Mouse (Mus musculus): Measurements from ENCODE around the gene Pdzk1ip1. TPM values are rescaled to one million over a fixed set of nuclear protein-coding genes. Genes with fewer than 3 reads are reported as not detected.

The Pdzk1ip1 gene
- polyA plus RNA-seq, 1 experiment from 2014 or later = 12.9 TPM

- Histone ChIP-seq H3K4me2 (replicated peaks) (peak overlapping the region; percentile 29), H3K9me3 (no peaks in the 10 kb centered on the region), H3K27ac (replicated peaks) (peak overlapping the region; percentile 81), H3K4me1 (peaks cover 20% of the 10 kb centered on the region), H3K4me3 (no peak overlapping the region), H3K36me3 (no peaks in the 10 kb centered on the region), H3K27me3 (peaks cover 18% of the 10 kb centered on the region; the same call in 1 of the 2 replicates), H3K9ac (replicated peaks) (peak overlapping the region; percentile 37; the same call in 1 of the 2 replicates)
- 12% methylated on average over 10 of the region's 10 CpGs for WGBS
- peak; percentile 91 for ATAC-seq (ENCODE audit: low FRiP score, low read depth)
Measured at GRCm38 (mm10) chr4:115078892-115079820, 9.4 kb upstream of the Pdzk1ip1 start.

DNA sequence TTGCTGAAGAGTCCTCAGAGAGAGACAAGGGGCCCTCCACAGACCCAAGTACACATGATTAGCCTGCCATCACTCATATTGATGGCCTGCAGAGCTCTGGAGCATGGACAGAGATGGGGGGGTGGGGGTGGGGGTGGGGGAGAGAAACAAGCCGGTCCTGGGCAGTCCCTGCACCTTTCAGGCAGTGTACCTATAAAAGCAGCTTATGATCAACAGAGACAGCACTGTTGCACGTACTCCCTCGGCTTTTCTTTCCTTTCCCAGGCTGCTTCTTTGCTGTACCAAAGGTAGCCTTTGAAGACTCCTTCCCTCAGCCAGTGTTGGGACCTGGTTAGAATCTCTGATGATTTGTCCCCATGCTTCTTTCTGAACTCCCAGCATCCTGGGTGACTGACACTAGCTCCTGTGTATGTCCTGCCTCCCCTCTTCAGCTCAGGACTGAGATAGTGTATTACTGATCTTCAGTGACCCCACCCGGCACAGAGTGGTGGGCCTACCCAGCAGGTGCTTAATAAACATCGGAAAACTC, 8.6 kb upstream of the Pdzk1ip1 start:
- H3K4me1 ChIP-seq = peaks cover 20% of the 10 kb centered on the region
- 0 out of 2 replicates have a peak overlapping the region, but pooled peaks have one; percentile 34 for H3K9ac ChIP-seq (replicated peaks)
- ATAC-seq (ENCODE audit: low FRiP score, low read depth) = peak; percentile 24
- H3K9me3 ChIP-seq = no peaks in the 10 kb centered on the region
- WGBS = 12% methylated on average over 5 of the region's 5 CpGs
- no peaks in the 10 kb centered on the region for H3K36me3 ChIP-seq
- H3K27me3 ChIP-seq = peaks cover 18% of the 10 kb centered on the region; the same call in 1 of the 2 replicates
- no peak overlapping the region for H3K4me3 ChIP-seq
- peak overlapping the region; percentile 81 for H3K27ac ChIP-seq (replicated peaks)
- peak overlapping the region; percentile 29 for H3K4me2 ChIP-seq (replicated peaks)

DNA sequence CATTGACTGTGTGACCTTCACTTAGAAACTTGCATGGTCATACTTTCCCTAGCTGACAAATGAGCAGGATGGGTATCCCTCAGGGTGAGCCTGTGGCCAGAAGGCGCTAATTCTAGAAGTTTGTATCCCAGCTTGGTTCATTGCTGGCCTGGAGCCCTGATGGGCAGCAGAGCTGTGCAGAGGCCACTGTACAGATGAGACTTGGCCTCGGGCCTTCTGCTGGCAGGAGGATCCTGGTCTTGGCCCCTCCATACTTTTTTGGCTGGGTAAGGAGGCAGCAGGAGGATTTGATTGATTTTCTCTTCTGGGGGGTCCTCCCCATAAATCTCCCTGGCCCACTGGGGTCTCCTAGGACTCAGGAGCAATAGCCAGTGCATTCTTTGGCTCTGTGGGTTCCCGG, 5.5 kb upstream of the Pdzk1ip1 start:
- peaks cover 30% of the 10 kb centered on the region for H3K27me3 ChIP-seq

DNA sequence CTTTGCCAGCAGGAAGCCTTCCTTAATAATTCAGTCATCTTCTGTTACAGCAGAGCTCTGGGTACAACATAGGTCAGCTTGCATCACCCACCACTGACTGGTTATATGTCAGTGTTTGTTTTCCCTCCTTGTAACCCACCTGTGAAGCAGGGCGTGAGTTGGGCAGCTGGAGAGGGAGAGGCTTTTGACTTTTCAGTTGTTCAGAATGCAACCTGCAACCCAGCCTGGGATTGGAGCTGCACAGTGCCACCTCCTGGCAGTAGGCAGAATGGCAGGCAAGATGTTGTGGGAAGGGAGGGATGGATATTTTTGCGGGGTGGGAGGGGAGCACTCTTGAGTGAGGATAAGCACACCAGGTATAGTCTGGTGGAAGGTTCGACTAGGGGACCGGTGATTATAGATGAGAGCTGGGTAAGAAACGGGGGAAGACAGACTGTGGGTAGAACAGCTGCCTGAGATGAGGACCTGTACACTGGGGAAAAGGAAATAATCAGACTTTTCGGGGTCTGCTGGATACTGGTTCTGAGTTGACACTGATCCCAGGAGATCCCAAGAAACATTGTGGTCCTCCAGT, 2.9 kb upstream of the Pdzk1ip1 start:
- Histone ChIP-seq H3K4me3 (no peak overlapping the region), H3K36me3 (no peaks in the 10 kb centered on the region), H3K9me3 (no peaks in the 10 kb centered on the region), H3K4me1 (no peaks in the 10 kb centered on the region), H3K27me3 (peaks cover 39% of the 10 kb centered on the region), H3K27ac (replicated peaks) (no peak overlapping the region), H3K4me2 (replicated peaks) (no peak overlapping the region), H3K9ac (replicated peaks) (no peak overlapping the region)
- 24% methylated on average over 6 of the region's 6 CpGs for WGBS
- ATAC-seq (ENCODE audit: low FRiP score, low read depth) = peak; percentile 41; the same call in 1 of the 2 replicates

More for the DNA sequence above, 5.5 kb upstream of the Pdzk1ip1 start:
- Histone ChIP-seq H3K27ac (replicated peaks) (no peak overlapping the region), H3K4me2 (replicated peaks) (no peak overlapping the region), H3K9me3 (no peaks in the 10 kb centered on the region), H3K36me3 (no peaks in the 10 kb centered on the region), H3K9ac (replicated peaks) (no peak overlapping the region), H3K4me3 (no peak overlapping the region), H3K4me1 (peaks cover 20% of the 10 kb centered on the region)
- WGBS = 88% methylated on average over 3 of the region's 3 CpGs
- ATAC-seq (ENCODE audit: low FRiP score, low read depth) = no peak

DNA sequence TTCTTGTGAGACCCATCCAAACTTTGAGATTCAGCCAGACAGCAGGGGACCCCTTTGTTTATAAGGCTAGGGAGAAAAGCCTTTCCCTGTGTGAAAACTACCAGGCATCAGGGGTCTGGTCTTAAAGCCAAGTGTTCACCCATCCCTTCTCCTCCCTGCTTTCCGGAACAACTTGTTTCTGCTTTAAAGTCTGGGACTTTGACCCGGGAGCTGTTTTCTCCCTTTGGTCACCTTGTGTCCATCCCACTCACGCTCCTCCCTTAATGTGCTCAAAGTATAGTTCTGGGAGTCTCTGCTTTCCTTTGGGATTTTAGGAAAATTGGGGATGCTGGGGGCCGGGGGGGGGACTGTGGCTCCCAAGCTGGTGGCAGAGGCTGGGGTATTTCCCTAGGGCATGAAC, 2.3 kb upstream of the Pdzk1ip1 start:
- Histone ChIP-seq H3K4me2 (replicated peaks) (no peak overlapping the region), H3K4me1 (no peaks in the 10 kb centered on the region), H3K36me3 (no peaks in the 10 kb centered on the region), H3K27ac (replicated peaks) (no peak overlapping the region), H3K9me3 (no peaks in the 10 kb centered on the region), H3K9ac (replicated peaks) (no peak overlapping the region), H3K27me3 (peaks cover 39% of the 10 kb centered on the region), H3K4me3 (no peak overlapping the region)
- 64% methylated on average over 4 of the region's 4 CpGs for WGBS
- no peak for ATAC-seq (ENCODE audit: low FRiP score, low read depth)

DNA sequence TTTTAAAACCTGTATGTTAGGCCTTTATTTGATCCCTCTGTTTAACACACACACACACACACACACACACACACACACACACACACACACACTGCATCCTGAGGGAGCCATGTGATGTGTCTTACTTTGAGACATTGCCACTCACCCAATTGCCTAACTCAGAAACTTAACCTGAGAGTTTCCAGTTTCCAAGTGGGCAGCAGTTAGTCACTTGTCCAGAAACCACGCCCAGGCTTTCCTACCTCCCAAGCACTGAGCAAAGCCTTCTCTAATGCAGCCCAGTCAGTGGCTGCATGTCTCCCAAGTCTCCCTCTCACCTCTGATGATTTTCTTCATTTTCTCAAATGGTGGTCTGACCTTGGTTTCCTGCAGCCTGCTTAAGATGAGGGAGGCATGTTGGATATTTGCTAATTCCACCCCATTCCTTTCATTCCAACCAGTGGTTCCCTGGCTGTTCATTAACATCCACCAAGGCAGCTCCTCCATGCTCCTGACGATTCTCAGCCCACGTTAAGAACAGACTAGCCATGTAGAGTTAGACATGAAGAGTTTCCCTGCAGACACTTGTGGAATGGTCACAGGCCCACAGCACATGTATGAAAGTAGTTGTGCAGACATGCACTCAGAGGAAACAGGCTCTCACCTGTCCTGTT, 1.6 kb upstream of the Pdzk1ip1 start:
- Histone ChIP-seq H3K27ac (replicated peaks) (no peak overlapping the region), H3K27me3 (peaks cover 39% of the 10 kb centered on the region), H3K9ac (replicated peaks) (no peak overlapping the region), H3K4me3 (no peak overlapping the region), H3K4me1 (no peaks in the 10 kb centered on the region), H3K36me3 (no peaks in the 10 kb centered on the region), H3K4me2 (replicated peaks) (no peak overlapping the region), H3K9me3 (no peaks in the 10 kb centered on the region)
- 66% methylated on average over 3 of the region's 3 CpGs for WGBS
- ATAC-seq (ENCODE audit: low FRiP score, low read depth) = no peak

- H3K4me2 ChIP-seq (replicated peaks) = no peak overlapping the region
- no peak overlapping the region for H3K9ac ChIP-seq (replicated peaks)
- peaks cover 49% of the 10 kb centered on the region for H3K27me3 ChIP-seq
- no peak overlapping the region for H3K4me3 ChIP-seq
- no peak overlapping the region for H3K27ac ChIP-seq (replicated peaks)
- no peak for ATAC-seq (ENCODE audit: low FRiP score, low read depth)
- H3K9me3 ChIP-seq = no peaks in the 10 kb centered on the region
- H3K36me3 ChIP-seq = no peaks in the 10 kb centered on the region
- WGBS = 74% methylated on average over 2 of the region's 2 CpGs
- H3K4me1 ChIP-seq = peaks cover 2% of the 10 kb centered on the region; the same call in 1 of the 2 replicates
Measured at GRCm38 (mm10) chr4:115090592-115090991, 2.1 kb downstream of the Pdzk1ip1 start.

DNA sequence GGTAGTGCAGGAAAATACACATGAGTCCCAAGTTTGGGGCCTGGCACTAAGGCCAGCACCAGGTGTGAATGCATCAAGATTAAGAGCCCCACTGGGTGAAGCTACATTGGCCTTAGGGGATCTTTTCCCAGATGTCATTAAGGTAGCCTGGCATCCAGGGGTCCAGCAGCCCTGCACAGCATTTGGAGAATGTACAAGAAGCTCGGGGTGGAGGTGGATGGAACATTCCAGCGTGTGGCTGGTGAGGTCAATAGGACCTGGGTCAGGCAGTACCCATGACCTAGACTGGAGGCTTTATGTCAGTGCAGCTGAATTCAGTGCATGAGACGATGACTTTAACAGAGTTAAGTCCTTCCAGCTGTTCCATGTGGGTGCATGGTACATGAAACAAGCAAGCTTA, 3.3 kb downstream of the Pdzk1ip1 start:
- Histone ChIP-seq H3K4me2 (replicated peaks) (no peak overlapping the region), H3K4me3 (no peak overlapping the region), H3K9ac (replicated peaks) (no peak overlapping the region), H3K36me3 (no peaks in the 10 kb centered on the region), H3K27ac (replicated peaks) (no peak overlapping the region), H3K9me3 (no peaks in the 10 kb centered on the region), H3K27me3 (peaks cover 55% of the 10 kb centered on the region), H3K4me1 (peaks cover 14% of the 10 kb centered on the region)
- no peak for ATAC-seq (ENCODE audit: low FRiP score, low read depth)
- 79% methylated on average over 3 of the region's 3 CpGs for WGBS

- WGBS = 73% methylated on average over 4 of the region's 4 CpGs
- no peak for ATAC-seq (ENCODE audit: low FRiP score, low read depth)
Measured at GRCm38 (mm10) chr4:115093331-115093864, 4.9 kb downstream of the Pdzk1ip1 start.

GRCm38 (mm10) chr4:115094056-115094455, 5.5 kb downstream of the Pdzk1ip1 start:
- no peak overlapping the region for H3K9ac ChIP-seq (replicated peaks)
- ATAC-seq (ENCODE audit: low FRiP score, low read depth) = no peak
- no peaks in the 10 kb centered on the region for H3K9me3 ChIP-seq
- no peak overlapping the region for H3K4me2 ChIP-seq (replicated peaks)
- no peaks in the 10 kb centered on the region for H3K36me3 ChIP-seq
- no peak overlapping the region for H3K4me3 ChIP-seq
- H3K27me3 ChIP-seq = peaks cover 37% of the 10 kb centered on the region
- no peak overlapping the region for H3K27ac ChIP-seq (replicated peaks)
- H3K4me1 ChIP-seq = peaks cover 18% of the 10 kb centered on the region
- WGBS = 75% methylated on average over 2 of the region's 2 CpGs

More at GRCm38 (mm10) chr4:115093331-115093864, 4.9 kb downstream of the Pdzk1ip1 start:
- Histone ChIP-seq H3K9me3 (no peaks in the 10 kb centered on the region), H3K27ac (replicated peaks) (no peak overlapping the region), H3K4me2 (replicated peaks) (no peak overlapping the region), H3K4me1 (peaks cover 18% of the 10 kb centered on the region), H3K27me3 (peaks cover 42% of the 10 kb centered on the region), H3K4me3 (no peak overlapping the region), H3K9ac (replicated peaks) (no peak overlapping the region), H3K36me3 (no peaks in the 10 kb centered on the region)

DNA sequence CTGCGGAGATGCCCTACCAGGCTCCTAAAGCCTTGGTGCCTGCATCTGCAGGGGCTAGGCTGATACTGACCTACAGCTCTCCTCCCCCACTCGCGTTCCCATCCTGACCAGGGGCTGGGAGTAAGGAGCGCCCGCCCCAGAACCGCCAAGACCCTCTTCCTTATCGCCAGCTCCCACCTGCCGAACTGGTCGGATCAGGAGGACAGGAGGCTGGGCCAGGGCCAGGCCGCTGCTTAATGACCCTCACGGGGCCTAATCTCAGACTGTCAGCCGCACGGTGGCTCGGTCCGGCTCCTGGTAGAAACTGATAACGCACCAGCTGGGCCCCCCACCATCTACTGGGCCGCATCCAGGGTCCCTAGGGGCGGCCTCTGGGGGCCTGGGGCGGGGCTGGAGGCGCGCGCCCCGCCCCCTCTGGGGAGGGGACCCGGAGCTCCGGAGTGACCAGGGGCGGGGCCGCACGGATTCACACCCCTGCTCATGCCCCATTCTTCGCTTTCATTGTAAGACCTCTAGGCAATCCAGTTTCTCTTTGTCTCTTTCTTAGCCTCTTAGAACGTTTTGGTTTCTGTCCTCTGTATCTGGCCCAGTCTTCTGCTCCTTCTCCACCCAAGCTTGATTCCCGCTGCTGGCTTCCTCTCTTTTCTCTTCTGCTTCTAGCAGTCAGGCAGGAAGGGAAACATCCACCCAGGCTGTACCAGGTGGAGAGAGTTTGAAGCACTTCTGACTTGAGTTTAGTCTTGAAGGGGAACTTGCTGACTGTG, 7.3 kb downstream of the Pdzk1ip1 start:
- Histone ChIP-seq H3K4me2 (replicated peaks) (peak overlapping the region; percentile 84), H3K4me3 (peak overlapping the region; percentile 43), H3K27me3 (peaks cover 34% of the 10 kb centered on the region), H3K9ac (replicated peaks) (peak overlapping the region; percentile 60), H3K9me3 (no peaks in the 10 kb centered on the region), H3K4me1 (peaks cover 18% of the 10 kb centered on the region), H3K36me3 (no peaks in the 10 kb centered on the region), H3K27ac (replicated peaks) (peak overlapping the region; percentile 66)
- WGBS = under 1% methylated on average over 29 of the region's 31 CpGs
- peak; percentile 85 for ATAC-seq (ENCODE audit: low FRiP score, low read depth)
